Mouse (Mus musculus): ENCODE data around the gene Gli1. TPM values are rescaled to one million over a fixed set of nuclear protein-coding genes. Genes with fewer than 3 reads are reported as not detected.
A peak's percentile ranks its signal among the peaks of the same experiment; 100 is the strongest.

The Gli1 gene
- polyA plus RNA-seq, 1 experiment from 2014 or later: 0.55 TPM

GRCm38 (mm10) chr10:127338930-127339682 lies 2.7 kb downstream of the Gli1 start:
- Histone ChIP-seq H3K27me3 (replicated peaks; ENCODE audit: control insufficient read depth, insufficient read depth, low read length) (peaks cover 23% of the 10 kb centered on the region; the same call in 1 of the 2 replicates), H3K9ac (ENCODE audit: low read length) (no peak overlapping the region; the same call in 1 of the 2 replicates), H3K36me3 (ENCODE audit: control insufficient read depth, insufficient read depth, low read length) (no peaks in the 10 kb centered on the region), H3K27ac (ENCODE audit: low read depth, low read length) (no peak overlapping the region), H3K4me2 (ENCODE audit: low read length) (peak overlapping the region; percentile 64), H3K9me3 (replicated peaks; ENCODE audit: control insufficient read depth, low read length) (no peaks in the 10 kb centered on the region), H3K4me3 (ENCODE audit: low read depth, low read length) (peak overlapping the region; percentile 29), H3K4me1 (ENCODE audit: control insufficient read depth, insufficient read depth, low read length) (peaks cover 23% of the 10 kb centered on the region)
- DNase-seq (ENCODE audit: low spot score) (peak; percentile 95), ATAC-seq (peak; percentile 76)
- WGBS: under 1% methylated on average over 31 of the region's 31 CpGs

GRCm38 (mm10) chr10:127337536-127338099 lies 4.2 kb downstream of the Gli1 start:
- H3K27ac ChIP-seq (ENCODE audit: low read depth, low read length): no peak overlapping the region
- ATAC-seq (no peak), DNase-seq (ENCODE audit: low spot score) (no peak)
- H3K4me1 ChIP-seq (ENCODE audit: control insufficient read depth, insufficient read depth, low read length): peaks cover 23% of the 10 kb centered on the region
- H3K36me3 ChIP-seq (ENCODE audit: control insufficient read depth, insufficient read depth, low read length): no peaks in the 10 kb centered on the region
- peaks cover 23% of the 10 kb centered on the region; the same call in 1 of the 2 replicates for H3K27me3 ChIP-seq (replicated peaks; ENCODE audit: control insufficient read depth, insufficient read depth, low read length)
- H3K4me2 ChIP-seq (ENCODE audit: low read length): no peak overlapping the region
- no peaks in the 10 kb centered on the region for H3K9me3 ChIP-seq (replicated peaks; ENCODE audit: control insufficient read depth, low read length)
- no peak overlapping the region for H3K9ac ChIP-seq (ENCODE audit: low read length)
- WGBS: 82% methylated on average over 6 of the region's 6 CpGs
- no peak overlapping the region for H3K4me3 ChIP-seq (ENCODE audit: low read depth, low read length)

DNA sequence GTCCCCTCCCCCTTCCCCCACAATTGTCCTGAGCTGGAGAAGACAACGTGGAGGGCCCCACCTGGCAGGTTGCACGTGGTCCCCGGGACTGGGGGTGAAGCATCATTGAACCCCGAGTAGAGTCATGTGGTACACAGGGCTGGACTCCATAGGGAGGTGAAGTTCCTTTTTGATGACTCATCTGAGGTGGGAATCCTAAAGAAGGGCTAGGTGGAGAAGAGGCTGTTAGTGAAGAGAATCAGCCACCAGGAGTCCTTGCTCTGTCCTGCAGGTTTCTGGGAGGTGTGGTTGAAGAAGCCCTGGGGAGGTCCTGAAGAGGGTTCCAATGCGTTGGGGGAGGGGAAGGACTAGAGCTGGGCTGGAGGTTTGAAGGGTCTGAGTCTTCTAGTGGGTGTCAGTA lies 4.8 kb downstream of the Gli1 start:
- Histone ChIP-seq H3K36me3 (ENCODE audit: control insufficient read depth, insufficient read depth, low read length) (no peaks in the 10 kb centered on the region), H3K4me1 (ENCODE audit: control insufficient read depth, insufficient read depth, low read length) (peaks cover 21% of the 10 kb centered on the region), H3K4me3 (ENCODE audit: low read depth, low read length) (no peak overlapping the region), H3K4me2 (ENCODE audit: low read length) (no peak overlapping the region), H3K27ac (ENCODE audit: low read depth, low read length) (no peak overlapping the region), H3K9me3 (replicated peaks; ENCODE audit: control insufficient read depth, low read length) (no peaks in the 10 kb centered on the region), H3K9ac (ENCODE audit: low read length) (no peak overlapping the region), H3K27me3 (replicated peaks; ENCODE audit: control insufficient read depth, insufficient read depth, low read length) (peaks cover 21% of the 10 kb centered on the region; the same call in 1 of the 2 replicates)
- ATAC-seq: no peak
- WGBS: 79% methylated on average over 5 of the region's 5 CpGs
- no peak for DNase-seq (ENCODE audit: low spot score)

DNA sequence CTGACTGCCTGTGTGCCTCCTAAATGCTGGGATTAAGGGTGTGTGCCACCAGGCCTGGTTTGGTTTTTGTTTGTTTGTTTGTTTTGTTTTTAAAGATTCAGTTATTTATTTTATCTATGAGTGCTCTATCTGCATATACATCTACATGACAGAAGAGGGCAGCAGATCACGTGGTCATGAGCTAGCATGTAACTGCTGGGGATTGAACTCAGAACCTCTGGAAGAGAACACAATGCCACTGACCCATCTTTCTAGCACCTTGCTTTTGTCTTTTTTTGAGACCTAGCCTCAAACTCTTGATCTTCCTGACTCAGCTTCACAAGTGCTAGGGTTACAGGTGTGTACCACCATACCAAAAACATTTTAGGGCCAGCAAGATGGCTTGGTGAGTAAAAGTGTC lies 6.5 kb downstream of the Gli1 start:
- DNase-seq (ENCODE audit: low spot score): no peak
- 43% methylated on average over 1 of the region's 1 CpGs for WGBS

DNA sequence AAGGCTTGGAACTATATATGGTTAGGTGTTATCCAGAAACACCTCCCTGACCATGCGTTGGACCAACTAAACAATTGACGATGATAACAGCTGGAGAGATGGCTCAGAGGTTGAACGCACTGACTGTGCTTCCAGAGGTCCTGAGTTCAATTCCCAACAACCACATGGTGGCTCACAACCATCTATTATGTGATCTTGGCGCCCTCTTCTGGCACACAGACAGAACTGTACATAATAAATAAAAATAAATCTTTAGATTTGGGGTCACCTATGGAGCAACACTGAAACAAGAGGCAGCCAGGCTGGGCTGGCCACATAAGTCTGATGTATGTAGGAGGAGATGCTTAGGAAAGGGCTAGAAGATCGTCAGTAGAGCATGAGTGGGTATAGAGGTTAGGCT lies 8.6 kb downstream of the Gli1 start:
- H3K36me3 ChIP-seq (ENCODE audit: control insufficient read depth, insufficient read depth, low read length): no peaks in the 10 kb centered on the region
- H3K9ac ChIP-seq (ENCODE audit: low read length): no peak overlapping the region
- H3K4me1 ChIP-seq (ENCODE audit: control insufficient read depth, insufficient read depth, low read length): no peaks in the 10 kb centered on the region
- no peaks in the 10 kb centered on the region for H3K9me3 ChIP-seq (replicated peaks; ENCODE audit: control insufficient read depth, low read length)
- 78% methylated on average over 5 of the region's 5 CpGs for WGBS
- H3K27ac ChIP-seq (ENCODE audit: low read depth, low read length): no peak overlapping the region
- H3K4me2 ChIP-seq (ENCODE audit: low read length): no peak overlapping the region
- H3K27me3 ChIP-seq (replicated peaks; ENCODE audit: control insufficient read depth, insufficient read depth, low read length): peaks cover 18% of the 10 kb centered on the region
- no peak overlapping the region for H3K4me3 ChIP-seq (ENCODE audit: low read depth, low read length)
- no peak for ATAC-seq
- DNase-seq (ENCODE audit: low spot score): no peak

More for the DNA sequence above, 6.5 kb downstream of the Gli1 start:
- H3K4me1 ChIP-seq (ENCODE audit: control insufficient read depth, insufficient read depth, low read length): peaks cover 5% of the 10 kb centered on the region
- no peaks in the 10 kb centered on the region for H3K36me3 ChIP-seq (ENCODE audit: control insufficient read depth, insufficient read depth, low read length)
- no peak overlapping the region for H3K9ac ChIP-seq (ENCODE audit: low read length)
- H3K9me3 ChIP-seq (replicated peaks; ENCODE audit: control insufficient read depth, low read length): no peaks in the 10 kb centered on the region
- no peak overlapping the region for H3K27ac ChIP-seq (ENCODE audit: low read depth, low read length)
- H3K4me3 ChIP-seq (ENCODE audit: low read depth, low read length): no peak overlapping the region
- H3K4me2 ChIP-seq (ENCODE audit: low read length): no peak overlapping the region
- no peak for ATAC-seq
- peaks cover 13% of the 10 kb centered on the region; the same call in 1 of the 2 replicates for H3K27me3 ChIP-seq (replicated peaks; ENCODE audit: control insufficient read depth, insufficient read depth, low read length)

GRCm38 (mm10) chr10:127332211-127332874 lies 9.4 kb downstream of the Gli1 start:
- Histone ChIP-seq H3K27me3 (replicated peaks; ENCODE audit: control insufficient read depth, insufficient read depth, low read length) (peaks cover 26% of the 10 kb centered on the region), H3K27ac (ENCODE audit: low read depth, low read length) (no peak overlapping the region), H3K9me3 (replicated peaks; ENCODE audit: control insufficient read depth, low read length) (no peaks in the 10 kb centered on the region), H3K36me3 (ENCODE audit: control insufficient read depth, insufficient read depth, low read length) (no peaks in the 10 kb centered on the region), H3K9ac (ENCODE audit: low read length) (0 out of 2 replicates have a peak overlapping the region, but pooled peaks have one; percentile 13), H3K4me3 (ENCODE audit: low read depth, low read length) (0 out of 2 replicates have a peak overlapping the region, but pooled peaks have one; percentile 3), H3K4me1 (ENCODE audit: control insufficient read depth, insufficient read depth, low read length) (no peaks in the 10 kb centered on the region), H3K4me2 (ENCODE audit: low read length) (peak overlapping the region; percentile 37)
- 30% methylated on average over 30 of the region's 31 CpGs for WGBS
- ATAC-seq: peak; percentile 35; the same call in 1 of the 2 replicates
- DNase-seq (ENCODE audit: low spot score): peak; percentile 37

- ATAC-seq (no peak), DNase-seq (ENCODE audit: low spot score) (no peak)
- Histone ChIP-seq H3K4me2 (ENCODE audit: low read length) (no peak overlapping the region), H3K36me3 (ENCODE audit: control insufficient read depth, insufficient read depth, low read length) (no peaks in the 10 kb centered on the region), H3K27ac (ENCODE audit: low read depth, low read length) (no peak overlapping the region), H3K4me1 (ENCODE audit: control insufficient read depth, insufficient read depth, low read length) (peaks cover 7% of the 10 kb centered on the region; the same call in 1 of the 2 replicates), H3K4me3 (ENCODE audit: low read depth, low read length) (no peak overlapping the region), H3K27me3 (replicated peaks; ENCODE audit: control insufficient read depth, insufficient read depth, low read length) (peaks cover 46% of the 10 kb centered on the region), H3K9me3 (replicated peaks; ENCODE audit: control insufficient read depth, low read length) (no peaks in the 10 kb centered on the region), H3K9ac (ENCODE audit: low read length) (no peak overlapping the region)
- WGBS: 83% methylated on average over 7 of the region's 7 CpGs
Measured at GRCm38 (mm10) chr10:127330212-127330611, 11.6 kb downstream of the Gli1 start.

DNA sequence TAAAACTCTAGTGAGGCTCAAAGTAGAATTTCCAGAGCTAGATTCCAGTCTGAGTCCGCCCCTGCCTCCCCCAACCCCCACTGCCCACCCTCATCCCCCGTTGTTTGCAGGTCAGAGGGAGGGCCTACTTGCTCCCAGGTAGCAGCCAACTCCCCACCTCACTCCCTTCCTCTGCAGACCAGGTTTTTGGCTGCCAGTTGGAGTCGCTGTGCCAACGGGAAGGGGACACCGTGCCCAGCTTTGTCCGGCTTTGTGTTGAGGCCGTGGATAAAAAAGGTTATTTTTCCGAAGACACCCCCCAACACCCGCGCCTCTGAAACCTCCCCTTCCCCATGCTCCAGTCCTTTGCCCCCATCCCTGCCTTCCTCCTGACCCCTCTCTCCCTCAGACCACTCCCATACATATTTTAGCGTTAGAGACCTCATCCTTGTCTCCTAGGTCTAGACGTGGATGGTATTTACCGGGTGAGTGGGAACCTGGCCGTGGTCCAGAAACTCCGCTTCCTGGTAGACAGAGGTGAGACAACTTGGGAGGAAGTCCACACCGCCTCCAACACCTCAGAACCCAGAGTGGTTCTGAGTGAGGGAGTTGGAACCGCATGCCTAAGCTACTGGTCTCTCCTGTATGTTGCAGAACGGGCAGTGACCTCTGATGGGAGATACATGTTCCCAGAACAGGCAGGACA lies 14.2 kb downstream of the Gli1 start:
- H3K4me1 ChIP-seq (ENCODE audit: control insufficient read depth, insufficient read depth, low read length): peaks cover 7% of the 10 kb centered on the region; the same call in 1 of the 2 replicates
- no peaks in the 10 kb centered on the region for H3K36me3 ChIP-seq (ENCODE audit: control insufficient read depth, insufficient read depth, low read length)
- ATAC-seq (no peak), DNase-seq (ENCODE audit: low spot score) (no peak)
- WGBS: 45% methylated on average over 18 of the region's 18 CpGs
- no peak overlapping the region for H3K4me3 ChIP-seq (ENCODE audit: low read depth, low read length)
- H3K9me3 ChIP-seq (replicated peaks; ENCODE audit: control insufficient read depth, low read length): no peaks in the 10 kb centered on the region
- H3K27me3 ChIP-seq (replicated peaks; ENCODE audit: control insufficient read depth, insufficient read depth, low read length): peaks cover 56% of the 10 kb centered on the region
- H3K4me2 ChIP-seq (ENCODE audit: low read length): no peak overlapping the region
- H3K27ac ChIP-seq (ENCODE audit: low read depth, low read length): no peak overlapping the region
- H3K9ac ChIP-seq (ENCODE audit: low read length): no peak overlapping the region
